Mouse (Mus musculus) adrenal gland, adult 8-10 months (tissue): ENCODE measurements around the gene Ano7. TPM values are rescaled to one million over a fixed set of nuclear protein-coding genes. Genes with fewer than 3 reads are reported as not detected.

Experiments used
- DNase-seq: peaks from one replicate; pipeline ENCODE4 v3.0.0; 2022
- total RNA-seq, 4 experiments: library from RNA; stranded (reverse); gene quantifications; 2 replicates each; pipeline ENCODE4 v1.2.4; 2022

The Ano7 gene
- not detected for total RNA-seq

GRCm38 (mm10) chr1:93373665-93374064 lies at the start of gene Ano7:
Ano7 (plus strand) TSS chr1:93373930.
- no peak for DNase-seq

GRCm38 (mm10) chr1:93323973-93324372 lies 49.8 kb upstream of the Ano7 start:
- DNase-seq = no peak

- DNase-seq = peak; percentile 24
These were observed 47.3 kb upstream of the Ano7 start for GRCm38 (mm10) chr1:93326446-93326845.

- DNase-seq = no peak
These were observed 39.1 kb upstream of the Ano7 start for GRCm38 (mm10) chr1:93334621-93335020.

GRCm38 (mm10) chr1:93342648-93343503 lies 30.9 kb upstream of the Ano7 start, which contains the start of the genes Ppp1r7 and Pask:
Ppp1r7 (plus strand) TSS chr1:93342854.
Pask (minus strand) TSS chr1:93343482.
- peak; percentile 95 for DNase-seq

GRCm38 (mm10) chr1:93343504-93344047 lies 30.2 kb upstream of the Ano7 start:
- peak; percentile 93 for DNase-seq

- no peak for DNase-seq
These were observed 26.6 kb upstream of the Ano7 start for GRCm38 (mm10) chr1:93347176-93347575.

- DNase-seq = no peak
These were observed 24.0 kb upstream of the Ano7 start for GRCm38 (mm10) chr1:93349701-93350100.

GRCm38 (mm10) chr1:93352724-93353123 lies 21.0 kb upstream of the Ano7 start:
- no peak for DNase-seq

GRCm38 (mm10) chr1:93362661-93363060 lies 11.1 kb upstream of the Ano7 start:
- DNase-seq = peak; percentile 23

- DNase-seq = no peak
These were observed 8.1 kb upstream of the Ano7 start for GRCm38 (mm10) chr1:93365641-93366040.

- DNase-seq = no peak
These were observed 3.6 kb downstream of the Ano7 start for GRCm38 (mm10) chr1:93377307-93377706.

GRCm38 (mm10) chr1:93379117-93379516 lies 5.4 kb downstream of the Ano7 start:
- no peak for DNase-seq

GRCm38 (mm10) chr1:93387198-93387597 lies 13.5 kb downstream of the Ano7 start:
- DNase-seq = no peak

- DNase-seq = peak; percentile 21
These were observed 15.2 kb downstream of the Ano7 start for GRCm38 (mm10) chr1:93388906-93389305.

GRCm38 (mm10) chr1:93401191-93402052 lies 27.7 kb downstream of the Ano7 start:
- no peak for DNase-seq

- DNase-seq = no peak
These were observed 29.7 kb downstream of the Ano7 start for GRCm38 (mm10) chr1:93403403-93403802.

GRCm38 (mm10) chr1:93432087-93432486 lies 58.4 kb downstream of the Ano7 start:
- no peak for DNase-seq

- no peak for DNase-seq
These were observed 65.6 kb downstream of the Ano7 start for GRCm38 (mm10) chr1:93439321-93439720.

- DNase-seq = peak; percentile 87
These were observed 70.8 kb downstream of the Ano7 start for GRCm38 (mm10) chr1:93444405-93445110.

GRCm38 (mm10) chr1:93445111-93445821 lies 71.5 kb downstream of the Ano7 start:
- peak; percentile 73 for DNase-seq

GRCm38 (mm10) chr1:93445822-93446162 lies 72.1 kb downstream of the Ano7 start:
- DNase-seq = no peak
